Mouse (Mus musculus) CH12.LX (cell line): ENCODE measurements at regions not wholly inside any gene's neighbourhood (a gene's known extent, or its start where the extent isn't known, plus 50 kb on each side); places are given as distances from the start of the nearest gene placed in this dataset.

Source experiments
- DNase-seq: peaks from one replicate; pipeline ENCODE4 v3.0.0-alpha.2; 2013; ENCODE audit errors: extremely low read depth
- H3K27ac ChIP-seq: 2 replicates; pipeline ENCODE4 v1.5.1; 2012; ENCODE audit warnings: low read depth, mild to moderate bottlenecking, control low read depth, moderate library complexity; ENCODE audit not compliant: insufficient read depth
- H3K27me3 ChIP-seq: replicated peaks from 2 replicates; pipeline ENCODE3; 2012; ENCODE audit warnings: inconsistent platforms
- H3K36me3 ChIP-seq, 2 experiments: replicated peaks in 1 of 2; 2 replicates each; pipeline versions ENCODE3 to v1.6.1; 2012; ENCODE audit warnings: inconsistent platforms in 1 of 2, low read length in 1 of 2, mild to moderate bottlenecking in 1 of 2, mixed read lengths in 1 of 2, moderate library complexity in 1 of 2; ENCODE audit not compliant: control insufficient read depth in 1 of 2, insufficient read depth in 1 of 2
- H3K4me1 ChIP-seq, 2 experiments: 2 replicates each; pipeline ENCODE4 v1.6.1; 2012; ENCODE audit warnings: inconsistent platforms in 1 of 2, moderate library complexity in 1 of 2; ENCODE audit not compliant: insufficient read depth in 2 of 2, control insufficient read depth in 1 of 2
- H3K4me2 ChIP-seq: 2 replicates; pipeline ENCODE4 v1.6.1; 2012; ENCODE audit warnings: low read depth, mild to moderate bottlenecking, control low read depth; ENCODE audit not compliant: poor library complexity, insufficient read depth, severe bottlenecking
- H3K4me3 ChIP-seq, 3 experiments: fragments of 150-350 bp in 1 of 3; sonication (generic) in 1 of 3; replicated peaks in 1 of 3; 2 replicates each; pipeline versions ENCODE3 to v1.5.1; 2011 to 2012; ENCODE audit warnings: low read depth in 2 of 3, low read length in 2 of 3, mild to moderate bottlenecking in 2 of 3, moderate library complexity in 2 of 3, control low read depth in 1 of 3, improper control_type of control experiment in 1 of 3, inconsistent platforms in 1 of 3, mixed read lengths in 1 of 3; ENCODE audit not compliant: poor library complexity in 1 of 3
- H3K79me2 ChIP-seq: replicated peaks from 2 replicates; pipeline ENCODE4 v1.6.1; 2012; ENCODE audit warnings: mild to moderate bottlenecking, moderate library complexity; ENCODE audit not compliant: control insufficient read depth, poor library complexity, insufficient read depth, severe bottlenecking; ENCODE audit errors: extremely low read depth
- H3K9ac ChIP-seq: 2 replicates; pipeline ENCODE4 v1.6.1; 2012; ENCODE audit warnings: low read depth, mild to moderate bottlenecking, control low read depth, moderate library complexity; ENCODE audit not compliant: insufficient read depth
- H3K9me3 ChIP-seq: replicated peaks from 2 replicates; pipeline ENCODE3; 2012; ENCODE audit warnings: low read length, inconsistent platforms, mixed read lengths
- BHLHE40 ChIP-seq: IDR thresholded peaks from 2 replicates; pipeline ENCODE4 v1.6.1; 2011; ENCODE audit warnings: mild to moderate bottlenecking, low read depth, low read length, improper control_type of control experiment
- CHD2 ChIP-seq: IDR thresholded peaks from 2 replicates; pipeline ENCODE4 v1.6.1; 2011; ENCODE audit warnings: low read length, improper control_type of control experiment
- CTCF ChIP-seq, 2 experiments: IDR thresholded peaks in 1 of 2; conservative IDR thresholded peaks in 1 of 2; 2 replicates each; pipeline ENCODE4 v1.5.1; 2011 to 2012; ENCODE audit warnings: low read depth in 2 of 2, low read length in 2 of 2, improper control_type of control experiment in 1 of 2, inconsistent platforms in 1 of 2, mild to moderate bottlenecking in 1 of 2, moderate library complexity in 1 of 2
- E2F4 ChIP-seq: IDR thresholded peaks from 2 replicates; pipeline ENCODE4 v1.6.1; 2011; ENCODE audit warnings: low read depth, low read length, improper control_type of control experiment; ENCODE audit not compliant: insufficient replicate concordance
- ELF1 ChIP-seq: IDR thresholded peaks from 2 replicates; pipeline ENCODE4 v1.6.1; 2014; ENCODE audit warnings: low read depth, mild to moderate bottlenecking, inconsistent platforms, low read length, improper control_type of control experiment
- EP300 ChIP-seq: IDR thresholded peaks from 2 replicates; pipeline ENCODE4 v1.6.1; 2011; ENCODE audit warnings: low read length, improper control_type of control experiment
- ETS1 ChIP-seq: conservative IDR thresholded peaks from 2 replicates; pipeline ENCODE4 v1.6.1; 2012; ENCODE audit warnings: low read depth, mild to moderate bottlenecking, inconsistent platforms, low read length, improper control_type of control experiment, moderate library complexity
- MEF2A ChIP-seq: IDR thresholded peaks from 2 replicates; pipeline ENCODE4 v1.6.1; 2014; ENCODE audit warnings: low read depth, mild to moderate bottlenecking, inconsistent platforms, low read length, improper control_type of control experiment, borderline replicate concordance
- NRF1 ChIP-seq: IDR thresholded peaks from 2 replicates; pipeline ENCODE4 v1.6.1; 2014; ENCODE audit warnings: low read depth, mild to moderate bottlenecking, inconsistent platforms, low read length, improper control_type of control experiment, moderate library complexity
- PAX5 ChIP-seq: IDR thresholded peaks from 2 replicates; pipeline ENCODE4 v1.6.1; 2012; ENCODE audit warnings: low read length, inconsistent platforms, mixed read lengths
- POLR2AphosphoS2 ChIP-seq: IDR thresholded peaks from 2 replicates; pipeline ENCODE4 v1.6.1; 2011; ENCODE audit warnings: low read depth, low read length, improper control_type of control experiment
- SIN3A ChIP-seq: IDR thresholded peaks from 2 replicates; pipeline ENCODE4 v1.6.1; 2012; ENCODE audit warnings: low read length, improper control_type of control experiment, inconsistent platforms
- TBP ChIP-seq: conservative IDR thresholded peaks from 2 replicates; pipeline ENCODE4 v1.6.1; 2011; ENCODE audit warnings: low read depth, low read length, improper control_type of control experiment
- USF1 ChIP-seq: IDR thresholded peaks from 2 replicates; pipeline ENCODE4 v1.6.1; 2014; ENCODE audit warnings: low read depth, mild to moderate bottlenecking, inconsistent platforms, low read length, improper control_type of control experiment
- ZKSCAN1 ChIP-seq: IDR thresholded peaks from 2 replicates; pipeline ENCODE4 v1.6.1; 2012; ENCODE audit warnings: low read depth, inconsistent platforms, low read length, improper control_type of control experiment, borderline replicate concordance
- ZMIZ1 ChIP-seq: IDR thresholded peaks from 2 replicates; pipeline ENCODE4 v1.6.1; 2012; ENCODE audit warnings: low read depth, mild to moderate bottlenecking, inconsistent platforms, low read length, improper control_type of control experiment
- dilution Hi-C: fragments of 300-500 bp; cut with MboI; formaldehyde crosslinking; loops from 2 replicates; pipeline ENCODE4 v1.14.3; 2020; ENCODE audit warnings: low sequenced_read_pairs; ENCODE audit not compliant: extremely low pct_unique_long_range_greater_than_20kb, extremely low pct_ligation_motif_present
- in situ Hi-C: fragments of 300-500 bp; cut with MboI; formaldehyde crosslinking; loops from 3 replicates; pipeline ENCODE4 v1.14.3; 2019; ENCODE audit warnings: low sequenced_read_pairs, low pct_ligation_motif_present, low pct_unique_long_range_greater_than_20kb, mixed read lengths

DNA sequence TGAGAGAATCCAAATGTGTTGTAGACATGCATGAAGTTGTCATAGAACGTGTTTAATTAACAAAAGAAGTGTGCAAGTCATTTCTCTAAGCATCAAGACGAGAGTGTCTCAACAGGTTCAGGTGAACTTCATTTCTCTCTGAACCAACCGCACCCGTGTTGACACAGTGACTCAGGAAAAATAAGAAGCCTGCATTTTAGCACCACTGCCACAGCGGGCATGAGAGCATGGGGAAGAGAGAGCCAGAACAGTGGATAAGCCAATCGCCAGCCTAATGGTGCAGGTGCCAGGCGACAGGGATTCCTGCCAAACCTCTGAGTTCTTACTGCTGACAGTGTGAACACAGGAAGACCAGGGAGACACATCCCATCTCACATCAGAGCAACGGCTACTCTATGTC is 100.1 kb downstream of the Tbx4 start:
- Histone ChIP-seq H3K79me2 (no peaks in the 10 kb centered on the region), H3K9me3 (no peaks in the 10 kb centered on the region), H3K4me3 (no peak overlapping the region), H3K9ac (no peak overlapping the region), H3K36me3 (no peaks in the 10 kb centered on the region), H3K27me3 (peaks cover 2% of the 10 kb centered on the region), H3K4me2 (no peak overlapping the region), H3K4me1 (peaks cover 4 to 29% of the 10 kb centered on the region in 2 experiments; a peak in 3 of 4 replicates), H3K27ac (no peak overlapping the region)
- DNase-seq = no peak
- in situ Hi-C loops (loop anchor here (10.0 kb wide), 1 partner anchor 178 kb away; no protein-coding TSS in a partner anchor), dilution Hi-C loops (no loop called here)
- no peak for TF ChIP-seq CHD2
- TF ChIP-seq BHLHE40 = no peak
- TF ChIP-seq NRF1 = no peak
- no peak for TF ChIP-seq ELF1
- TF ChIP-seq E2F4 = no peak
- TF ChIP-seq USF1 = no peak

DNA sequence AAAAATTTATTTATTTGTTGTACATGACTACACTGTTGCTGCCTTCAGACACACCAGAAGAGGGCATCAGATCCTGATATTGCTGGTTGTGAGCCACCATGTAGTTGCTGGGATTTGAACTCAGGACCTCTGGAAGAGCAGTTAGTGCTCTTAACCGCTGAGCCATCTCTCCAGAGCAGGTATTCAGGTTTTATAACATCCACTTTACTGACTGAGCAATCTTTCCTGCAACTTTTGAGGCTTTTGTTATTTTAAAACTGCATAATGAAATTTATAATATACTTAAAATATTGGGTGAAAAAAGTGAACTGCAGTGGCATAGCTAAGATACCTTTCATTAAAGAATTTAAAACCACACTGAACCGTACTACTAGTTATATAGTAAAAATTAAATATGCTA is 101.0 kb downstream of the Tbx4 start:
- H3K27ac ChIP-seq = no peak overlapping the region
- in situ Hi-C loops (loop anchor here (10.0 kb wide), 1 partner anchor 178 kb away; no protein-coding TSS in a partner anchor), dilution Hi-C loops (no loop called here)
- H3K4me3 ChIP-seq = no peak overlapping the region
- H3K79me2 ChIP-seq = no peaks in the 10 kb centered on the region
- no peaks in the 10 kb centered on the region for H3K9me3 ChIP-seq
- no peak overlapping the region for H3K9ac ChIP-seq
- no peak for DNase-seq
- H3K4me1 ChIP-seq = peaks cover 4 to 29% of the 10 kb centered on the region in 2 experiments; a peak in 3 of 4 replicates
- H3K36me3 ChIP-seq = no peaks in the 10 kb centered on the region
- peaks cover 4% of the 10 kb centered on the region for H3K27me3 ChIP-seq
- 0 out of 2 replicates have a peak, but pooled peaks have one; percentile 50 for TF ChIP-seq TBP
- no peak for TF ChIP-seq ZMIZ1
- peak in 1 of 2 experiments; percentile 16; a peak in 1 of 4 replicates for TF ChIP-seq CTCF (conservative IDR thresholded peaks at IDR 0.05 in 1 of 2, IDR thresholded peaks at IDR 0.05 in 1 of 2; ENCODE audit: low read depth in 2 of 2, low read length in 2 of 2)
- TF ChIP-seq POLR2AphosphoS2 = no peak
- TF ChIP-seq ZKSCAN1 = no peak
- H3K4me2 ChIP-seq = no peak overlapping the region

DNA sequence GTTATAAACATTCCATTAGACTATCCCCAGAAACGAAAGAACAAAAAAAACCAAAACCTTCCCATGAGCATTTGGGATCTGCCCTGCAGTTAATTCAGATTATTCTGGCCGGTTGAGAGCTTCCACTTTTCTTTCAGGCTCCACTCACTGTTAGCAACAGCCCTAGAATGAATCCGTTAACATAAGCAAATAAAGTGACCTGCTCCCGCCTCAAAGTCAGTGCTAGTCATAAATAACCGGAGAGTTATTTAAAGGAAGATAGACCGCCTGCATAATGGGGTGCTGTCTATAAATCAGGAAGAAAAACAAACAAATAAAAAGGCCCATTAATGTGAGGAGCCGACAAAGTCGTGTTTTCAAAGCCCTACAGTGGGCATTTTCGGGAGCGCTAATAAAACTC is 103.3 kb downstream of the Tbx4 start:
- Histone ChIP-seq H3K27me3 (peaks cover 4% of the 10 kb centered on the region), H3K4me2 (peak overlapping the region; percentile 95), H3K9me3 (no peaks in the 10 kb centered on the region), H3K4me1 (peaks cover 4 to 18% of the 10 kb centered on the region in 2 experiments; a peak in 3 of 4 replicates), H3K27ac (no peak overlapping the region), H3K36me3 (no peaks in the 10 kb centered on the region), H3K9ac (peak overlapping the region; percentile 75), H3K79me2 (no peaks in the 10 kb centered on the region), H3K4me3 (peak overlapping the region; percentile 48 to 51 (median 51))
- dilution Hi-C loops (no loop called here), in situ Hi-C loops (loop anchor here (10.0 kb wide), 1 partner anchor 175 kb away; no protein-coding TSS in a partner anchor)
- TF ChIP-seq ETS1 (no peak; the same call in 1 of the 2 replicates), MEF2A (no peak), EP300 (no peak), POLR2AphosphoS2 (no peak), SIN3A (no peak), PAX5 (no peak)
- peak; percentile 33 for DNase-seq
